Mouse (Mus musculus): ENCODE data around the gene Ift46.

Gene Ift46

DNA sequence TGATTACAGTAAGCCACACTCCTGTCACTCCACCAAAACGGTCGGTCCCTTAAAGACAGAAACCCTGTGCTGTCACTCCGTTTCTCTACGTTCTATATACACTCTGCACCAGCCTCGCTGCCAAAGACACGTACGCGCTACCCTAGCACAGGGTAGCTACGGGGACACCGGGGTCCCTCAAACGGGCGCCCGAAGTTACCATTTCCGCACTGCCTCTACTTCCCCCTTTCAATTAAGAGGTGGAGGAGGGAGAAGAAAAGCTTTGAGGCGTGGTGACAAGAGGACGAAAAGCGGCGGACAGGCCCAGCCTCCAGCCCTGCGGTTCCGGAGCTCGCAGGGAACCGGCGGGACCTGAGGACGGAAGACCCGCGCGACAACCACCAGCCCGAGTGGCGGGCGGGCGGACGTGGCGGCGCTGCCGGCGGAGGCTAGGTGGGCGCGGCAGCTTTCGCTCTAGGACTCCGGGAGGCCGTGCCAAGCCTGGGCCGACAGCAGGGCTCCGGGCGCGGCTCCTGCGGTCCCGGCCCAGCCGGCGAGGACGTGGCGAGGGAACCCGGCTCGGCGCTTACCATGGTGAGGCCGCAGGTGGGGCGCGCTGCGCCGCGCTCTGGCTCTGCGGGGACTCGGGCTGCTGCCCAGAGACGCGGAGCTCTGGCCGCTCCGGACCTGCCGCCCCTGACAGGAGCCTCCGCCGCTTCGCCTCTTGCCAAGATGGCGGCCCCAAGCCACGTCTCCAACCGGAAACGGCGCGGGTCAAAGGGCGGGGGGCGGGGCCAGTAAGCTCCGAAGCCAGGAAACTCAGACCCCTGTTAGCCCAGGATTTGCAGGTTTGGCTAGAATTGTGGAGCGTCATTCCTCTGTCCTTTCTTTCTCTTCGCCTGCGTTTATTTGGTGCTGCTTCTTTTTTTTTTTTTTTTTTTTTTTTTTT lies at the start of gene Ift46, which contains the start of gene Arcn1:
Gene Ift46, plus strand, starts transcription at position 808 of the 928 bp plus-strand sequence.
Gene Arcn1, minus strand, starts transcription at position 745 of the 928 bp plus-strand sequence.
- DNase-seq (ENCODE audit: extremely low spot score, low spot score): peak; percentile 94

DNA sequence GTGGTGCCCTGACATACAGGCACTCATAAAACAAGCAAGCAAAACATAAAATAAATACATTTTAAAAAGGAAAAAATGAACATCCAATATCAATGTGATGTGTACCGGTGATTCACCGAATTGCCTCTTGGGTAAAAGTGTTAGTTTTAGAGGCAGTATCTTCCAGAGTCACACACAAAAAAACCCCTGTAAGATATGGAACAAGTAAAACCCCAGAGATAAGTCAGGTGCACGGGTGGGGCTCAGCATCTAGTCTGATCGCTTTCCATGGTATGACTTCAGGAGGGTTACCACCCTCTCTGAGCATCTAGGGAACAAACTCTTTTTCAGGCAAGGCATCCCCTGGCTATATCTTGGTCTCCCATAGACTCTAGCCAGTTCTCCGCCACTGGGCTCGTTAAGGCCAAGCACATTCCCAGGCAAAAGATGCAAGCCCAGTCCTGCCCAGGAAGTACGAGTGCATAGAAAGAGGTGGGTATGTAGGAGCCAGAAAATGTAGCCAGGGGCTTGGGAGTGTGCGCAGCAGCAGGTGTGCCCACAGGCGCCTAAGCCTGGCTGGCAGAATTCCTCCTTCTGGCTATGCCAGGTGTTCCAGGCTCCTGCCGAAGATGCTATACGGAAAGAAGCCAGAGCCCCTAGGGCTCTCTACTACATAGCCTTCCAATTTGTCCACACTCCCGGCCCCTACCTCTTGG lies 48.6 kb upstream of the Ift46 start:
- DNase-seq (ENCODE audit: extremely low spot score, low spot score): no peak

GRCm38 (mm10) chr9:44719632-44720357 lies 47.9 kb upstream of the Ift46 start:
- no peak for DNase-seq (ENCODE audit: extremely low spot score, low spot score)

GRCm38 (mm10) chr9:44720358-44721153 lies 47.2 kb upstream of the Ift46 start:
- no peak for DNase-seq (ENCODE audit: extremely low spot score, low spot score)

DNA sequence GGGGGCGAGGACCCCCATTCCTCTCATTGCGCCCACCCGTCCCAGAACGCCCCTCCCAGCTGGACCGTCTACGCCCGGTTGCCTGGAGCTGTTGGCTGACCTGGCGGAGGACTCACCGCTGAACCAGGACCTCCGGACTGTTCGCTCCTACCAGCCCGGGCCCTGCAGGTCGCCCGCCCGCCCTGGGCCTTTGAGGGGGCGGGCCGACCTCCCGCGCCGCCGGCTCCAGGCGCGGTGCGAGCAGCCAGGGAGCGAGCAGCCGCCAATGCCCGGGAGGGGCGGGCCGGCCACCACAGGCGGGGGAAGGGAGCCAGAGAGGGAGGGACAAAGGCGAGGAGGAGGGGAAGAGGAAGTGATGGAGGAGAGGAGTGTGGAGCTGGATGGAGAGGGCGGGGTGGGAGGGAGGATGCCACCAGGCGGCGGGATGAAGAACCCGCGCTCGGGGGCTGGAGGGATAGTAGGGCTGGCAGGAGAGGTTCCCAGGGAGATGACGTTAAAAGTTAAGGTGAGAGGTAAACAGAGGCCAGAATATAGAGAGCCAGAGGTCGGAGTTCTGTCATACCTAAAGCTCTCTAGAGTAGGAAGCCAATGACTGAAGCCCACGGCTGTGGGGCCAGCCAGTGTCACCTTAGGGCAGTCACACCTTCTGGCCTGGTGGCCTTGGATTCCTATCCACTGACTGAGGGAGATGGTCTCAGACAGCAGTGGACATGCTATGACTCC lies 46.4 kb upstream of the Ift46 start:
- peak; percentile 85 for DNase-seq (ENCODE audit: extremely low spot score, low spot score)

GRCm38 (mm10) chr9:44721877-44722186 lies 45.9 kb upstream of the Ift46 start:
- no peak for DNase-seq (ENCODE audit: extremely low spot score, low spot score)

- DNase-seq (ENCODE audit: extremely low spot score, low spot score): no peak
These were observed 45.1 kb upstream of the Ift46 start for GRCm38 (mm10) chr9:44722575-44722974.

DNA sequence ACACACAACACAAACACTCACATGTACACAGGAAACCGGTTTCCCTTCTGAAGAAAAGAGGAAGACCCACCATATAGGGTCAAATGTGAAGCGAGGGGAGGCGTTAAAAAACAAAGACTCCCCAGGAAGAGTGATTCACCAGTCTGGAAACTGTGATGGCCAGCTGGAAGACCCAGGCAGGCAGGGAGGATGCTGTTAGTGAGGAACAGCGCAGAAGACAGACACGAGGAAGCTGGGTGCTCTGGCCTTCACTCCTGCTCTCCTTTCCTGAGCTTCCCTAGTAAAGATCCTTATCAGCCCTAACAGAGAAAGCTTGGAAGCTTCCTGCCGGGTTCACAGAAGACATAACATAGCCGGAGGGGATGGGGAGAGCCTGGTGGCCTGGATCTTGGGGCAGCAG lies 44.7 kb upstream of the Ift46 start:
- DNase-seq (ENCODE audit: extremely low spot score, low spot score): no peak

DNA sequence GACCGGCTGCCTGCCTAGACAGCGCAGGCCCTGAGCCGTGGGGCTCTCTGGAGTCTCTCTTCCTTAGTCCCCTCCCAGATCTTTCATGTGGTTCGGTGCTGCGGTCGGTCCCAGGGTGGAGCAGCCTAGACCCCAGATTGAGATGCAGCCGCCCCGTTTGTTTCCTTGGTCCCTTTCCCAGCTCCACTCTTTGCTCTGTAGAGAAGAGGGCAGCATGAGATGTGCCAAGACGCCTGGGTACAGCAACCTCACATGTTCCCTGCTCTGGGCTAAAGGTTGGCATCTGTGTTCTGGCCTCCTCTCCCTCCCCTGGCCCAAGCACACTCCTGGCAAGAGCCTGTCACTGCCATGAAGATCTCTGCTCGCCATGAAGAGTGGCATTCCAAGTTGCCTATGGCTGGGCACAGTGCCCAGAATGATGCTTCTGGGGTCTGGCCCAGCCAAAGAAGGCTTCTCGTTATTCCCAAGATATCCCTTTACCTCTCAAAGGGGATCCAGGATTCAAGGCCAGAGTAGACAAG lies 44.1 kb upstream of the Ift46 start:
- no peak for DNase-seq (ENCODE audit: extremely low spot score, low spot score)

GRCm38 (mm10) chr9:44724223-44724622 lies 43.5 kb upstream of the Ift46 start:
- DNase-seq (ENCODE audit: extremely low spot score, low spot score): no peak

- no peak for DNase-seq (ENCODE audit: extremely low spot score, low spot score)
These were observed 43.0 kb upstream of the Ift46 start for GRCm38 (mm10) chr9:44724665-44725064.

DNA sequence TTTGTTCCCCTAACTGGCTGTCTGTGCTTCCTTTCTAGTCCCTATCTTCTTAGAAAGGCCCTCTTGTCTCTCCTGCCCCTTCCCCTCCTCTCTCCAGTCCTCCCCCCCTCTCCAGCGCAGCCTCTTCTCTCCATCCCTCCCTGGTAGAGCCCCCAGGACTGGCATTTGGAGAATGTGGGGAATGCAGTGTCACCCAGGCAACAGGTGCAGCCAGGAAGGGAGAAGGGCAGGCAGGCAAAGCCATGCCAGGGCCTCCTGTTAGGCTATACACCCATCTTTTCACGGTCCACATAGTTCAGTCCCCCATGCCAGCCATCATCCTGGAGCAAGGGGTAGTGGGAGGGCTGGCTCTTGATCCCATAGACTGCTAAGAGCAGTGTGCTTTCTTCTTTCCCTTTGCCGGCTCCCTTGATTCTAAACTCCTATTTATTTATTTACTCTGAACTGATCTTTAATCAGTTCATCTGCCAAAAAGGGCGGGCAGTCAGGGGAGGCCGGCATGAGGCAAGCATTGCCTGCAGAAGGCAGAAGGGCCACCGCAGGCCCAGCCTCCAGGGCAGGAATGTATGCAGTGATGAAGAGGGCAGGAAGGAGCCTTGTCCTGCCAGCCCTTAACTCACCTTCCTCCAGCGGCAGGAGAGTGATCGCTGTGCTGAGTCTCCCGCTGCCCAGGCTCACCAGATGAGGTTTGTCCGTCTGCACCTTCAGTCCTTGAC lies 41.1 kb upstream of the Ift46 start:
- no peak for DNase-seq (ENCODE audit: extremely low spot score, low spot score)

DNA sequence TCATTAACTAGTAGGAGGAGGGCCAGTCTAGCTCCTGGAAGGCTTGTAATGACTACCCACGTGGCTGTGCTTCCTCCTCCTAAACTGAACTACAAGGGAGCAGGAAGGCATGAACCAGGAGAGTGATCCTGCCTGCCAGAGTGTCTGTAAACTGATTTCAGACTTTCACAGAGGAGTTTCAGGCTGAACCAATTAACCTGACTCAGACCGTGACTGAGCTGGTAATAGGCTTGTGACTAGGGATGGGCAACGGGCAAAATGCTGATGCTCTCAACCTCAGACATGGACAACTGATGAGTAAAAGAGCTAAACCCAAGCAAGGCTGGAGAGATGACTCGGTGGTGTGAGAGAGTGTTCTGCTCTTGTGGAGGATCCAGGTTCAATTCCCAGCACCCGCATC lies 40.3 kb upstream of the Ift46 start:
- no peak for DNase-seq (ENCODE audit: extremely low spot score, low spot score)

- no peak for DNase-seq (ENCODE audit: extremely low spot score, low spot score)
These were observed 35.6 kb upstream of the Ift46 start for GRCm38 (mm10) chr9:44732130-44732549.

DNA sequence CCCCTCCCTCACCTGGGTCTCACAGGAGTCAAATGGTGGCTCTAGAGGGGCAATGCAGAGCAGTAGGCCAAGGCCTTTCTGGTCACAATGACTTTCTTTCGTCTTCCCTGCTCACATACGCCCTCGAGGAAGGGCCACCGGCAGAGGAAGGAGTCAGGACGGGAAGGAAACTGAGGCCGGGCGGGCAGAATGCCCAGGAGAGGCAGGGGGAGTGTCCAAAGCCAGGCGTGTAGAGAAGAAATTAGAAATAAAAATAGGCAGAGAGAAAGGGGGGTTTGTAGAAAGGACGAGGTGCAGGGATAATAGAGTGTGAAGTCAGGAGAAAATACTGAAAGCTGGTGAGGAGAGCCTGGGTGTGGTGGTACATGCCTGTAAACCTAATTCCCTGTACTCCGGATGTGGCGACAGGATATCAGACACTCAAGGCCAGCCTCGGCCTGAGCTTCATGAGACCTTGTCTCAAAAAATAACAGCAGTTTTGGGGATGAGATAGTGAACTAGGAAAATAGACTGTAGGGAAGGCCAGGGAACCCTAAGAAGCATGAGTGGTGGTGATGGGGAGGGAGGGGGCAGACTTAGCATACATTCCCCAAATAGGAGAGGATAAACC lies 34.7 kb upstream of the Ift46 start:
- DNase-seq (ENCODE audit: extremely low spot score, low spot score): no peak

GRCm38 (mm10) chr9:44733671-44734523 lies 33.8 kb upstream of the Ift46 start:
- peak; percentile 65 for DNase-seq (ENCODE audit: extremely low spot score, low spot score)

- peak; percentile 73 for DNase-seq (ENCODE audit: extremely low spot score, low spot score)
These were observed 32.9 kb upstream of the Ift46 start, which contains the start of gene Phldb1 for GRCm38 (mm10) chr9:44734524-44735494. Phldb1 (minus strand) TSS chr9:44735198.

All from neural tube, embryonic 10.5 days (tissue).